Mouse (Mus musculus) adipocyte (in vitro differentiated cells): Measurements from ENCODE around the gene Lims1.
A peak's percentile ranks its signal among the peaks of the same experiment; 100 is the strongest.

Experiments
- DNase-seq: peaks from one replicate; pipeline ENCODE4 v3.0.0-alpha.2; 2016; ENCODE audit warnings: low spot score

Lims1 gene

DNA sequence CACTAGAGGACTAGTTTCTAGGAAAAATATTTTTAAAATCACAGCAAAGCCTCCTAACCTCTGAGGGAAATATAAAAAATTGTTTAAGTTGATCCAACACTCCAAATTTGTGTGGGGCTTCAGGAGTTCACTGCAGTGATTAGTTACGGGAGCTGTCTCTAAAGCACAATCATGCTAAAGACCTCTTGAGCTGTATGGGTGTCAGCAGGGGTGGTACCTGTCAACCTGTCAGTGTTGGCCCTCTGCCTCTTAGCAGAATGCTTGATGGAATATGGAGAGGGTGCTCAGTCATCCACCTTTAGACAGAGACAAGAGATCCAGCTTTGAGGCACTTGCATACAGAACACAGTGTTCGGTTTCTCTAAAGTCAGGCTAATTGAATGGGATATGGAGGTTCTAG lies 60.5 kb downstream of the Lims1 start:
- no peak for DNase-seq

DNA sequence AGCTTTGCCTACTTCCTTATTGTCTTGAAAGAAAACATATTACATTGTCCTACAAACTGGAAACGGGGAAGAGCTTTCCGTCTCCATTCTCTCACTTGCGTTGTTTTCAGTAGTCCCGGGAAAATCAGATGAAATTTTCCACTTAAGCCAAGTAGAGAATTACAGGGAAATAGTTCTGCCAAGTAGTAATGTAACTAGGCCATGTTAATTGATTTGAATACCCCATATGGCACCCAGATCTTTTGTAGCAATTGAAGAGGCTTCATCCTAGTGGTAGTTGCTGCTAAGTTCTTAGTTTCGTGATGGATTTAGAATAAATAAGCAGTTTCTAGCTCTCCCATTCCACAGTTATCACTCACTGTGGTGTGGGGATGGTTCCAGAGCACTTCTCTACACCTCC lies 62.4 kb downstream of the Lims1 start:
- no peak for DNase-seq

DNA sequence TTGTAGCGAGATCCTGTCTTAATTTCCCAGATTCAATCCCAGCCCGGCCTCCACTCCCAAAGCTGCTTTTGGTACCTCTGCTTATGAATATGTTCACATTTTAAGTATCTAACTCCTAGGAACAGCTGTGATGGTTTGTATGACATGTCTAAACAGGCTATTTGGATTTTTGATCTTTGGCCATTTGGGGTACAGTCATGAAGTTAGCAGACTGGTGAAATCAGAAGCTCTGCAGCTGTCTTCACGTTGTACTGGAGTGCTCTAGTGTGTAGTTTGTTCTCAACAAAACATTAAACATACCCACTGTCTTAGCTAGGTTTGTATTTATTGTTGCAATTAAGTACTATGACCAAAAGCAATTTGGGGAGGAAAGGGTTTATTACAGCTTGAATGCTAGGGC lies 63.7 kb downstream of the Lims1 start:
- DNase-seq: no peak

DNA sequence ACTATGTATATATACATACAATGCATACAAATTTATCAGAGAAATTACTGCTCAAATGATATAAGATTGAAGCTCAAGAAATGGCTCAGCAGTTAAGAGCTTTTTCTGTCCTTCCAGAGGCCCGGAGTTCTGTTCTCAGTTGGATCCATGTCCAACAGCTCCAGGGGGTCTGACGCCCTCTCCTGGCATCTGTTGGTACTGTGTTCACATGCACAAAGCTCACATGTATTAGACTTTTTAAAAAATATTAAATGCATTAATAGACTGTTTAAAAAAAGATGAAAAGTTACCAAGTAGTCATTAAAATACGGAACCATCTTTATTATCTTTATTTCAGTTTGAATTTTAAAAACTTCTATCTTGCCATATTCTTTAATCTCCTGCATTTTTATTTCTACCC lies 65.4 kb downstream of the Lims1 start:
- DNase-seq: no peak

DNA sequence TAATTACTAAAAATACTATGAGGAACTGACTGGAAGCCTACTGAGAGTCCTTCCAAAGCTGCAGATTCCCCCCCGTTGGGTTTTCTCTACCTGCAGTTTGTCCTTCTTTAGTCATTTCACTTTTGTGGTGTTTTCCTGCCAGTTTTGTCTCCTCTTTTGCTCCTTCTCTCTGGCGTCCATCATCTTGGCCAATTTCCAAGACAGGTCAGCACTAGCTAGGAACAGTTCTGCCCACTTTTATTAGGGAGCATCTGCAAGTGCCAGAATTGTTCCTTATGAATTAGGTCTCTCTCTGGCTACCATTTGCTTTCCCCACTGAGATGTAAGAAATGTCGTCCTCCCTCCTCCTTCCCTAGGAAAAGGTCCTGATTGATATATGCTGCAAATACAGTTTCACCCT lies 65.9 kb downstream of the Lims1 start:
- DNase-seq: no peak

DNA sequence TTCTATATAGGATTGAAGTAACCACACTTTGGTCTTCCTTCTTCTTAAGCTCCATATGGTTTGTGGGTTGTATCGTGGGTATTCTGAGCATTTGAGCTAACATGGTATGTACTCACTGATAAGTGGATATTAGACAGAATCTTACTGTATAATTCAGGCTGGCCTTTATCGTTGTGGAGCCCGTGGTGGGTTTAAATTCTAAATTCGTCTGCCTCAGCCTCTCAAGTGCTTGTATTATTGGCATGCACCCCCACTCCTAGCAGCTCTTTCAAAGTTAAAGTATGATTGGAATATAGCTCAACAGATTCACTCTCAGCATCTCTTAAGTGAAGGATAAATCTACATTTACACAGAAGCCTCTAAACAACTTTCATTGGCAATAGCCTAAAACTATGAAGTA lies 69.2 kb downstream of the Lims1 start:
- DNase-seq: no peak

DNA sequence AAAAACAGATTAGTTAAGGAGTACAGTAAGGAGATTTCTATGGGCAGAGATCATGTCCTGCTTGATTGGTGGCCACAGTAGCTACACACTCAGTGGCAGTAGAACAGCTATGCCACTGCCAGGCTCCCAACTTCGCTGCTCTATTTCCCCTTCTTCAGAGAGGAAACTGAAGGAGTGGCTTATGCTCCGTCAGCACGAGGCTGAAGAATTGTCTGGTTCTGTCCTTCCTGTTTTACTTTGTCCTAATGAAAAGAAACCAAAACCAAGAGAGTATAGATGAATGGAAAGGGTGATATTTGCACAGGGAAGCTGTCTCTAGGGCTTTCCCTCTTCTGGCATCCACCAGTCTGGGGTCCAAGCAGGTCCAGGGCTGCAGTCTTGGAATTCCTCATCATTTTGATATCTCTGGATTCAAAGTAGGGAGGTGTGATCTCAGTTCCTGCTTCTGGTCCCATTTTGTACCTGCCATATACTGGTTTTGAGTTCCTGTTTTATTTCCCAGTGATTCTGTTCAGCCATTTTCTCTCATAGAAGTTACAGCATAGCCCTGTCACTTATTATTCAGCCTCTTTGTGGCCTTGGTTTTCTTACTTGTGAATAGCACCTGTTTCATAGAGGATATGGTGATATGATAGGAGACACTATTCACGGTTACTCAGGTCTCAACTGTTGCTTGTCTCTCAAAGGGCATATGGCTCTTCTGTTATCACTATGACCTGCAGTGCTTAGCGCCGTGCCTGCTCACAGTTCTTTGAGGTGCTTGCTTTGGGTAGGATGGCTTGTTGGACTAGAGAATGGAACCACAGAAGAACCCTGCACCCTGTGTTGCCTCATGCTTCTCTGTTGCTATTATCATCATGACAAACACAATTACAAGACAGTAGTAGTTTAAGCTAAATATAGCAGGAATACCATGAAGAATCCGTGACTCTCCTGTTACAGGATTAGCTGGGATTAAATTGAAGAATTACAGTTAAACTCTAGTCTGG lies 70.1 kb downstream of the Lims1 start:
- DNase-seq: no peak

DNA sequence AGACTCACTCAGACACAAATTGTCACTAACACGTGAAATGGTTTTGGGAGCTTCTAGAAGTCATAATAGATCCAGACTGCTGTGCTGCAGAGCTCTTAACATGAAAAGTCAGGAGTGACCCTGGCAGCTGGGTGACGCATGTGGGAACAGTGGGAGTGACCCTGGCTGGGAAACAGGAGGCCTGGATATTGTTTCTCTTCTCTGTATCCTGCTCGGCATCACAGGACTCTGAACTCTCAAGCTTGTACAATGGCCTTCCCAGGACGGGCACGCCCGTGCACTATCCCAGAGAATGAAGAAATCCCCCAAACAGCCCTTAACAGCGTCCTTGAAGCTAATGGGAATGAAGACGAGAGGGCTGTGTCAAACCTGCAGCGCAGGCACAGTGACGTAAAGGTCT lies 70.9 kb downstream of the Lims1 start:
- DNase-seq: peak; percentile 21

DNA sequence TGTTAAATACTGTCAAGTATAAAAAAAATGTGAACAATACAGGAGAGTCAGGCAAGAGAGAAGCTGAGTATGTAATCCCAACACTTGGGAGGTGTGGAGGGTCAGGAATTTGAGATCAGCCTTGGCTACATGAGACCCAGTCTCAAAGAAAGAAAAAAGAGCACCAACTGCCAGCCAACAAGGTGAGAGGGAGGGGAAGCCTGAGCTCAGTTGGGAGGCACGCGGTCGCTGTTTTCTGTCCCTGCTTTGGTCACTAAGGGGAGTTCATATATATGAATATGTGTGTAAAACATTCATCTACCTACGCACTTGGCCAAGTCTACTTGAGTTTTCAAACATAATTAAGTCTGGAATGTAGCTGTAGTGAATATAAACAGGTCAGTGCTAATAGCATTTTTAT lies 72.0 kb downstream of the Lims1 start:
- DNase-seq: no peak

DNA sequence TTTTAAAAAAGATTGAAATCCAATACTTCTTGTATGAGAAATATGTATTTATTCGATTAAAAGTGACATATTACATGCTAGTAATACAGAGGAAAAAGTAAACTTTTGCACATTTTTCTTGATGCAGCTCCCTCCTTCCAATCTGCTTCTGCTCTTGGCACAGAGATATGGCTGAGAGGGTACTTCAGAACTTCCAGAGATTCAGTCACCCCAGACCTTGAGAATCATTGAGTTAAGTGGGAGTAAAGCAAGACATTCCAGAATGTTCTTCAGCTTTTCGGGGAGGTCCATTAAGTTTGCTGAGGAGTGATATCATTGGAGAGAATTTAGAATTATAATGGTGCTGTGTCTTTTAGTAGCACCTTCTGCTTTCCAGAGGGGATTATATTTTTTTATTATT lies 72.5 kb downstream of the Lims1 start:
- DNase-seq: no peak

DNA sequence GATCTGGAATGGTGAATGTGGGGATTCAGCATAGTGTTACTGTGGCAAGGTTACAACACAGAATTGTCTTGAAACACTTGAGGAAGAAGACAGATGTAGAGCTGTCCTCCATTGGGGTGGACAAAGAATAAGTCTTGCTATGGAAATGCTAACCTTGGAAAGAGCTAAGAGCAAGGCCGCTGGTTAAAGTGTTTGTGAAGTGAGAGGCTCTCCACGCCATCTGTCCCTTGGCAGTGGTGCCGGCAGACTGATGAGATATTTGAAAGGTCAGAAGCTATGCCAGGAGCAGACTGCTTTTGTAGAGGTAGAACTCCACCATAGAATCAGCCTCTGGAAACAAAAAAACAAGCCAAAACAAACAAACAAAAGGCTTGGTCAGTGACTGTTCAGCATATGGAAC lies 73.3 kb downstream of the Lims1 start:
- DNase-seq: peak; percentile 20

DNA sequence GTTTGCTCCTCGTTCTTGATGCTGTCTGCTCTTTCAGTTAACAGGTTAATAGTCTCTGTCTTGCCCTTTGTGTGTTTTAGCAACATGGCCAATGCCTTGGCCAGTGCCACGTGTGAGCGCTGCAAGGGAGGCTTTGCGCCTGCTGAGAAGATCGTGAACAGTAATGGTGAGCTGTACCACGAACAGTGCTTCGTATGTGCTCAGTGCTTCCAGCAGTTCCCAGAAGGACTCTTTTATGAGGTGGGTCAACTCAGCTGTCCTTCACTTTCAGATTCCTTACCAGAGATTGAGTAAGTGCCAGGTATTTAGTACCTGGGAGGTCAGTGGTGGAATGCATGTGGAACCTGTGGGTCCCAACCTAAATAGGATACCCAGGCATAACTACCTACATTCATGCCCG lies 75.7 kb downstream of the Lims1 start:
- DNase-seq: no peak

DNA sequence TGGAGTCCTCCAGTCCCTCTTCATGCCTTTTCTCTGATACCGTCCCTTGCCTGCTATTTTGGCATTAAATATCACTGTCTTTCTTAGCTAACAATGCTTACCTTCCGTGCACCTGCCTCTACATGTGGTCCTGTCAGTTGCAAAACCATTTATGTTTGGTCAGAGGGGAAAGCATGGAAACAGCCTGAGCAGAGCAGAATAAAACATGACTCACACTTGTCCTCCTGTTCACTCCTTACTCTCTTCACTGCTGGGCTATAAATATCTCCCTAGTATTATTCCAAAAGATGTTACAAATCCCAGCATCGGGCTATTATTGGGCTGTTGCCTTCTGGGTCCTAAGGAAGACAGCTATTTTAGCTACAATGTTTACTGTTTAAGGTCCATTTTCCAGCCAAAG lies 78.6 kb downstream of the Lims1 start:
- peak; percentile 65 for DNase-seq

DNA sequence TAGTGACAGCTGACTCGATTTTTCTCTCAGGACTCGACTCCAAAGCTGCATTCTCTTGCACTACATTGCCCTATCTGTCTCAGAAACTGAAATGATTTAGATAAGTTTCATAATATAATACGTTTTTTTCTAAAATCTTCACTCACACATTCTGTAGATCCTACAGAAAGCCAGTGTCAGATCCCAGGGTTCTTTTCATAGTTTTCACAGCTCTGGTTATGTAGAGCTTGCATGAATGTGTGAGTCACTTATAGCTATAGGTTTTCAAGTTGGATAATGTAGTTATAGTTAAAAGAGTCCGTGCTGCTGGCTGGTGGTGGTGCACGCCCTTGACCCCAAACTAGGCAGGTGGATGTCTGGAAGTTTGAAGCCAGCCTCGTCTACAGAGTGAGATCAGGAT lies 81.4 kb downstream of the Lims1 start:
- no peak for DNase-seq

DNA sequence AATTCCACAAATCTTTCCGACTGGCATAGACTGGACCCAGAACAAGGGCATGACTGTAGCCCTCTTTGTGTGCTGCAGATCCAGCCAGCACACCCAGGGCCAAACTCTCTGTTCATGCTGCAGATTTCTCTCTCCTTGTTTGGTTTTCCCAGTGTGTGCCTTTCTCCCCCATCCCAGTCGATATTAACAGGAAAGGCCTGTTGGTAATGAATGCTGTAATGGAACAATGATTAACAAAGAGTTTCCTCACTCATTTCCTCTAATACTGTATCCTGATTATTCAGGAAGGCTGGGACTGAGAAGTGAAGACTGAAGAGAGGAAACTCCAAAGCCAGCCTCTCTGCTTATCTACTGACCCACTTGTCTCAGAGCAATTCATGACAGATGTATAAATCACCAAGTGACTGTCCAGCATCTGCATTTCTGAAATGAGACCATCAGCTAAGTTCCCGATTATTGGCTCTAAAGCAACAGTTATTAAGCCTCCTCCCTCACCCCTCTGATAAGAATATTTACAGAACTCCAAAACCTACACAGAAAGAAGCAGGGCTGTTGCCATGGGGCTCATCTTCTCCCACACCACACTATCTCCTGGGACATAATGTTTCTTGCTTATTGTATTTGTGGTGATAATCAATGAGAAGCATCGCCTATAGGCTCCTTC lies 82.2 kb downstream of the Lims1 start:
- DNase-seq: no peak

DNA sequence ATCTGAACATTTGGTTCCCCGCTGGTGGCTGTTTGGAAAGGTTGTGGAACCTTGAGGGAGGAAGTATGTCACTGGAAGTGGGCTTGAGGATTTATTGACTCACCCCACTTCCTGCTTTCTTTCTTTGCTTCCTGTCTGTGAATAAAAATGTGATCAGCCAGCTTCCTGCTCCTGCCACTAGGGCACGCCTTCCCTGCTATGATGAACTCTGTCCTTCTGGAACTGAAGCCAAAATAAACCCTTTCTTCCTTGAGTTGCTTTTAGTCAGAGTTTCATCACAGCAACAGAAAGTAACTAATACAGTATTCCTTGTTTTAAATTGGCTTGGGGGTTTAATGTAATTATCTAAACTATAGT lies 82.7 kb downstream of the Lims1 start:
- peak; percentile 74 for DNase-seq

DNA sequence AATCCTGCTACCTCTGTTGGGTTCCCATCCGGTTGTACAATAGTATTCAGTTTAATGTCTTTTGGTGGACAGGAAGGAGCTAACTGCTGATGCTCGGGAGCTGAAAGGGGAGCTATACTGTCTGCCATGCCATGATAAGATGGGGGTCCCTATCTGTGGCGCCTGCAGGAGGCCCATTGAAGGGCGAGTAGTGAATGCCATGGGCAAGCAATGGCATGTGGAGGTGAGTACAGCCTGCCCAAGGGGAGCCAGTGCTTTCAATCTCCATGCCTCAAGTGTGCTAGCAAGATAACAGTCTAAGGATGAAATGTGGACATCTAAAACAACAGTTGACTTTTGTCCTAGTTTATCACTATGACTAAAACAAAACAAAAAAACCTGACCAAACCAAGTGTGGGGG lies 89.1 kb downstream of the Lims1 start:
- DNase-seq: no peak

DNA sequence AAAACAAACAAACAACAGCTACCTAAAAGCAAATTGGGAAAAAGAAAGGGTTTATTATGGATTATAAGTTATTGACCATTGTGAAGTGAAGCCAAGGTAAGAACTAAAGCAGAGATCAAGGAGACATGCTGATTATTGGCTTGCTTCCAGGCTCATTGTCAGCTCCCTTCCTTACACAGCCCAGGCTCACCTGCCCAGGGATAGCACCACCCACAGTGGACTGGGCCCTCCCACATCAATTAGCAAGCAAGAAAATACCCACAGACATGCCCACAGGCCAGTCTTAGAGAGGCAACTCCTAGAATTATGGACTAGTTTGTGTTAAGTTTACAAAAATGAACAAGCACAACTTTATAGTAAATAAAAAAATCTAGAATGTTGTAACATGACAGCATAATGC lies 89.6 kb downstream of the Lims1 start:
- DNase-seq: no peak

DNA sequence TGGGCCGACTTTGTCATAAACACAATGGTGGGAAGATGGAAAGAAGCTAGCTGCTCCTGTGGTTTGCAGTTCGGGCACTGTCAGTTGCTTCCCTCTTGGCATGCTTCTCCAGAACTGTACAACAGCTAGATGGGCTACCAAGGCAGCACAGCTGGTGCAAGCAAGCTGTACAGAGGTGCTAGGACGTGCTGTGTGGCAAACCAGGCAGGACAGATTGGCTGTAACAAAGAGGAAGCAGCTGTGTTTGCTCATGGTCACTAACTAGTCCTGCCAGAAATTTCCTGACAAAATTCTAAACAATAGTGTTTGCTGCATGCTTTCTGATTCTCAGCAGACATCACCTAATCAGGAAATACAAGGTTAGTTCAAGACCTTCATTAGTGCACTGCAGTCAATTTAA lies 93.4 kb downstream of the Lims1 start:
- DNase-seq: no peak

DNA sequence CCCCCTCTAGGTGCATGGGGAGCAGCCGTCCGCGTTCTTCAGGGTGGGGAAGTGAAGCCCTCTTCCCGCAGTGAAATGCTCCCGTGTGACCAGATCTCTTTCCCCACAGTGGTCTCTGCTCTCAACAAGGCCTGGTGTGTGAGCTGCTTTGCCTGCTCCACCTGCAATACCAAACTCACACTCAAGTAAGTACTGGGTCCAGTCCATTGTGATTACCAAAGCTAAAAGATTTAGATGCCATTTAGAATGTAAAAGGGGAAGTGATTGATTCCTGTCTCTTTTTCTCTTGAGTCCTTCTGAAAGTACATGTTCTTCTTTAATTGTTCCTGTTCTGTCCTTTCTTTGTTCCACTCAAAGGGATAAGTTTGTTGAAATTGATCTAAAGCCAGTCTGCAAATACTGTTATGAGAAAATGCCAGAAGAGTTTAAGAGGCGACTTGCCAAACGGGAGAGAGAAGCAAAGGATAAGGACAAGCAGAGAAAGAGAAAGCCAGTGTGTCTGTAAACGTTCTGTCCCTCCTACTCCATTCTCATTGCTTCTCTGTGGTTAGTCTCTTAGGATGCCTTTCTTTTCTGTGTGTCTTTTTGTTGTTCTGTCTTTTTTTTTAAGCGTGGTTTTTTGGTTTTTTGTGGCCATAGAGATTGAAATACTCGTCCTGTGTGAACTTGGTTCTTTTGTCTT lies 95.2 kb downstream of the Lims1 start:
- peak; percentile 71 for DNase-seq

DNA sequence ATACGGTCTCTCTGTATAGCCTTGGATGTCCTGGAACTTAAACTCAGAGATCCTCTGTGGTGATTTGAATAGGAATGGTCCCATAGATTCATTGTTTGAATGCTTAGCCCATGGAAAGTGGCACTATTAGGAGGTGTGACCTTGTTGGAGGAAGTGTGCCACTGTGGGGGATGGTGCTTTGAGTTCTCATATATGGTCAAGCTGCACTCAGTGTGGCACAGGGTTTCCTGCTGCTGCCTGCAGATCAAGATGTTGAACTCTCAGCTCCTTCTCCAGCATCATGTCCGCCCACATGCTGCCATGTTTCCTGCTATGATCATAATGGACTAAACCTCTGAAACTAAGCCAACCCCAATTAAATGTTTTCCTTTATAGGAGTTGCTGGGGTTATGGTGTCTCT lies 104.7 kb downstream of the Lims1 start:
- DNase-seq: no peak

DNA sequence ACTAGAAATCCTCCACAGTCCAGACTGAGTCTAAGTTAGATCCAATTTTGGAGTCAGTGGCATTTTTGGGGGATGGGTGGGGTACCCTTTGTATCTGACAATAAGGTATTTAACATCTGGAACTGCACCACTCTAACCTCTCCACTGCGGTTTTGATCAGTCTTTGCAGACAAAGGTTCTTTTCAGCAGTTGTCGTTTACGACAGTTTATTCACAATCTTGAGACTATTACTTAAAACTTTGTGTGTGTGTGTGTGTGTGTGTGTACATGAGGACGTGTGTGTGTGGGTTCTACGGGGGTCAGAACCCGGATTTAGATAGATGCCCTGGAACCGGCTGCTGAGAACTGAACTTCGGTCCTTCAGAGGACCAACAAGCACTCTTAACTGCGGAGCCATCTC lies 122.6 kb downstream of the Lims1 start:
- peak; percentile 56 for DNase-seq
